Mouse (Mus musculus): ENCODE measurements around the gene Gm9049.
"Not testable (repeated sequence)": the region's sequence is repeated elsewhere in the genome, so short reads cannot be mapped to it uniquely, and the experiment has no call there.

Gene Gm9049

DNA sequence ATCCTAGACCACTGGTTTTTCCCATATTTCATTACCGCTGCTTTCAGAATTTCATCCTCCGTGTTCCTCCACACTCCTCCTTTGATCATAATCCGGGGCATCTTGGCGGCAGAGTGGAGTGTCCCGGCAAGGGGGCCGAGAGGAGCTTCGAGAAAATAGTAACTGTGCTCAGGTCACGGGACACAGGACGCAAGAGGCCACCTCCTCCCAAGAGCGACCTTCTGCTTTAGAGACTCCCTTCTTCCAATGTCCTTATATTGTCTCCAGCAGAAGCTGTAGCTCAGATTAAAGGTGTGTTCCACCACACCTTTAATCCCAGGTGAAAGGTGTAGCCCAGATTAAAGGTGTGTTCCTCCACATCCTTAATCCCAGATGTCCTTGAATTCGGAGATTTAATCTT is at the start of gene Gm9049:
TSS of gene Gm9049 (minus strand) at position 101 of the 400 bp plus-strand sequence.
- not testable (repeated sequence) for DNase-seq

DNA sequence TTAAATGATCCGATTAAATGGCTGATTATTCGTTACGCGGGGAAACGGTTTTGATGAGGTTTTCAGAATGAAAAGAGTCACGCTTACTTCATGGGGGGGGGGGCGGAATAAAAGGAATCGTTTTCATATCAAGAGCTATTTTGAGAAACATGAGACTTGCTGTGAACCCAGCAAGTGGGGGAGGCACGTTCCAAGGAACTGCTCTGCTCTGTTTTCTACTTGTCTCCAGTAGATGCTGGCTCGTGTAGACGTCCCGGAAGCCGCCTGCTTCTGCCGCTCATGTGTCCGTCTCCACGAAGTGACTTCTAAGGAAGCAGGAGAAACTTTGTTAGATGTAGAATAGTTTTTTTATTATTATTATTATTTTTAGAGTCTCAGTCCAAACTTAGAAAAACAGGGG is 46.0 kb upstream of the Gm9049 start:
- DNase-seq: peak; percentile 9

DNA sequence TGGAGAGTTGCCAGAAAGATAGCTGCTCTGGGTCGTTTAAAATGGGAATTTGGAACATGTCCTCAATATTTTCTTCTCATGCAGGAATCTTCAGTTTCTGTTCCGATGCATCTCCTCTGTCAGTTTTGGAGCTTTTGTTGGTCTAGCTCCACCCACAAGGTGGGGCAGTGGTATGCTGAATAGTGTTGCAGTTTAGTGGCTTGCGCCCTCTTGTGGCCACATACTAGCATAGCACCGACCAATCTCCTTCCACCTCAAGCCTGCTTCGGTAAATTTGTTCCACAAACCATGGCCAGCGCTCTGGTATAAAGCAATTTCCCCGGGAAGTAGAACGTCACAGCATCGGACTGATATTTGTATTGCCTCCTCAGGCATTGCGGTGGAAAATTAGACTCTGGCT is 16.5 kb upstream of the Gm9049 start:
- peak; percentile 74 for DNase-seq

DNA sequence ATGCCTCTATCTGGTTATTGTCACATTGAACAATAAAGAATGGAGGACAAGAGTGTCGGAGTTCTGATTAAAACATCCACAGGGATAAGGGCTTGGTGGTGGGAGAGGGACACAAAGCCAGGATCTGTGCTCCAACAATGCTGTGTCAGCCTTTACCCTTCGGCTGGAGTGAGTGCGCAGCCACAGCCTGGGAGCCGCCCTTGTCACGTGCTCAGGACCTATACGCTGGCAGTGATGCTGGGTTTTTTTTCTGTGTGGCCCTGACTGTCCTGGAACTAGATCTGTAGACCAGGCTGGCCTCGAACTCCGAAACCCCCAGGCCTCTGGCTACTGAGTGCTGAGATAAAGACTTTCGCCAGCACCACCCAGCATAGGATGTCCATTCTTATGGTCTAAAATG is 15.6 kb upstream of the Gm9049 start:
- no peak for DNase-seq

DNA sequence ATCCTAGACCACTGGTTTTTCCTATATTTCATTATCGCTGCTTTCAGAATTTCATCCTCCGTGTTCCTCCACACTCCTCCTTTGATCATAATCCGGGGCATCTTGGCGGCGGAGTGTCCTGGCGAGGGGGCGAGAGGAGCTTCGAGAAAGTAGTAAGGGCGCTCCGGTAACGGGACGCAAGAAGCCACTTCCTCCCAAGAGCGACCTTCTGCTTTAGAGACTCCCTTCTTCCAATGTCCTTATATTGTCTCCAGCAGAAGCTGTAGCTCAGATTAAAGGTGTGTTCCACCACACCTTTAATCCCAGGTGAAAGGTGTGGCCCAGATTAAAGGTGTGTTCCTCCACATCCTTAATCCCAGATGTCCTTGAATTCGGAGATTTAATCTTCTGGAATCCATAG is 5.3 kb downstream of the Gm9049 start, which contains the start of gene Gm9048:
TSS of gene Gm9048 (minus strand) at position 101 of the 400 bp plus-strand sequence.
- not testable (repeated sequence) for DNase-seq

DNA sequence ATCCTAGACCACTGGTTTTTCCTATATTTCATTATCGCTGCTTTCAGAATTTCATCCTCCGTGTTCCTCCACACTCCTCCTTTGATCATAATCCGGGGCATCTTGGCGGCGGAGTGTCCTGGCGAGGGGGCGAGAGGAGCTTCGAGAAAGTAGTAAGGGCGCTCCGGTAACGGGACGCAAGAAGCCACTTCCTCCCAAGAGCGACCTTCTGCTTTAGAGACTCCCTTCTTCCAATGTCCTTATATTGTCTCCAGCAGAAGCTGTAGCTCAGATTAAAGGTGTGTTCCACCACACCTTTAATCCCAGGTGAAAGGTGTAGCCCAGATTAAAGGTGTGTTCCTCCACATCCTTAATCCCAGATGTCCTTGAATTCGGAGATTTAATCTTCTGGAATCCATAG is 10.8 kb downstream of the Gm9049 start, which contains the start of gene Gm9046:
TSS of gene Gm9046 (minus strand) at position 101 of the 400 bp plus-strand sequence.
- DNase-seq: not testable (repeated sequence)

DNA sequence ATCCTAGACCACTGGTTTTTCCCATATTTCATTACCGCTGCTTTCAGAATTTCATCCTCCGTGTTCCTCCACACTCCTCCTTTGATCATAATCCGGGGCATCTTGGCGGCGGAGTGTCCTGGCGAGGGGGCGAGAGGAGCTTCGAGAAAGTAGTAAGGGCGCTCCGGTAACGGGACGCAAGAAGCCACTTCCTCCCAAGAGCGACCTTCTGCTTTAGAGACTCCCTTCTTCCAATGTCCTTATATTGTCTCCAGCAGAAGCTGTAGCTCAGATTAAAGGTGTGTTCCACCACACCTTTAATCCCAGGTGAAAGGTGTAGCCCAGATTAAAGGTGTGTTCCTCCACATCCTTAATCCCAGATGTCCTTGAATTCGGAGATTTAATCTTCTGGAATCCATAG is 16.2 kb downstream of the Gm9049 start, which contains the start of gene Gm9045:
TSS of gene Gm9045 (minus strand) at position 101 of the 400 bp plus-strand sequence.
- DNase-seq: not testable (repeated sequence)

DNA sequence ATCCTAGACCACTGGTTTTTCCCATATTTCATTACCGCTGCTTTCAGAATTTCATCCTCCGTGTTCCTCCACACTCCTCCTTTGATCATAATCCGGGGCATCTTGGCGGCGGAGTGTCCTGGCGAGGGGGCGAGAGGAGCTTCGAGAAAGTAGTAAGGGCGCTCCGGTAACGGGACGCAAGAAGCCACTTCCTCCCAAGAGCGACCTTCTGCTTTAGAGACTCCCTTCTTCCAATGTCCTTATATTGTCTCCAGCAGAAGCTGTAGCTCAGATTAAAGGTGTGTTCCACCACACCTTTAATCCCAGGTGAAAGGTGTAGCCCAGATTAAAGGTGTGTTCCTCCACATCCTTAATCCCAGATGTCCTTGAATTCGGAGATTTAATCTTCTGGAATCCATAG is 21.6 kb downstream of the Gm9049 start, which contains the start of gene Gm9044:
TSS of gene Gm9044 (minus strand) at position 101 of the 400 bp plus-strand sequence.
- DNase-seq: not testable (repeated sequence)

DNA sequence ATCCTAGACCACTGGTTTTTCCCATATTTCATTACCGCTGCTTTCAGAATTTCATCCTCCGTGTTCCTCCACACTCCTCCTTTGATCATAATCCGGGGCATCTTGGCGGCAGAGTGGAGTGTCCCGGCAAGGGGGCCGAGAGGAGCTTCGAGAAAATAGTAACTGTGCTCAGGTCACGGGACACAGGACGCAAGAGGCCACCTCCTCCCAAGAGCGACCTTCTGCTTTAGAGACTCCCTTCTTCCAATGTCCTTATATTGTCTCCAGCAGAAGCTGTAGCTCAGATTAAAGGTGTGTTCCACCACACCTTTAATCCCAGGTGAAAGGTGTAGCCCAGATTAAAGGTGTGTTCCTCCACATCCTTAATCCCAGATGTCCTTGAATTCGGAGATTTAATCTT is 27.0 kb downstream of the Gm9049 start, which contains the start of gene Gm9040:
TSS of gene Gm9040 (minus strand) at position 101 of the 400 bp plus-strand sequence.
- DNase-seq: not testable (repeated sequence)

DNA sequence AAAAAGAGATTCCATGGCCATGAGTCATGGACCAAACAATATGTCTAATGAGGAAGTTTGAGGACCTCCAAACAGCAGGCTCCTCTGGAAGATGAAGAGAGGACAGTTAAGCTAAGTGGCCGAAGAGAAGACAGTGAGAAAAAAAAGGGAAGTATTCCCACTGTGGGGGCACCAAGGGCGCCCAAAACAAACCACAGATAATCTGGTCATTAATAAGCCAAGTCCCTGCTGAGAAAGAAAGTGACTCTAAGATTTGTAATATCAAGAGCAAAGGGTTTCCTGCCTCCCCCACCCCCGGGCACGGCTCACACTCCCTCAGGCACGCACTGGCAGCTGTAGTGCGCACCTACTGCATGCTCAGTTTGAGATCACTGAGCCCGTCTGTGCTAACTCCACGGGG is 34.9 kb downstream of the Gm9049 start:
- DNase-seq: no peak

DNA sequence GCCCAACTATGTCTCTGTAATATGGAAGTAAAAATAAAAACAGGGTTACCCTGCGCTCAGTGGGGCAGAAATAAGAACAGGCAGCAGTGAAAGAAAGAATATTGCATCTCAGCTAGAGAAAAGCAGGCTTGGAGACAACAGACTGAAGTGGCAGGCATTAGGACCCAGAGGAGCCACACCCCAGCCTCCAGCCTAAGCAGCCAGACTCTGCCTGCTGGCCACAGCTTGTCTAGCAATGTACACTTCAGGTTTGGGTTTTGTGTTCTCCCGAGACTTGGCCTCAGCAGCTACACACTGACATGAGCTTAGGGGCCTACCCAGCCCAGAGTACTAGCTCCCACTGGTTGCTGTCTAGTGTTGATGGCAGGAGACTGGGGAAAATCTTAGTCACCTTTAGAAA is 51.8 kb downstream of the Gm9049 start:
- not testable (repeated sequence) for DNase-seq
